Mouse (Mus musculus) small intestine, adult 2 months (tissue): Measurements from ENCODE around the gene Ifna16. TPM values are rescaled to one million over a fixed set of nuclear protein-coding genes. Genes with fewer than 3 reads are reported as not detected.

Experiments used
- H3K27ac ChIP-seq: fragments of 200-500 bp; 2 replicates; pipeline ENCODE4 v1.5.1; 2012; ENCODE audit warnings: low read depth, low read length, control low read depth, inconsistent platforms; ENCODE audit not compliant: insufficient read depth
- H3K27me3 ChIP-seq: fragments of 200-500 bp; 2 replicates; pipeline ENCODE4 v1.6.1; 2012; ENCODE audit warnings: mild to moderate bottlenecking, moderate library complexity, low read length, inconsistent platforms; ENCODE audit not compliant: control insufficient read depth, insufficient read depth
- H3K36me3 ChIP-seq: fragments of 200-500 bp; 2 replicates; pipeline ENCODE4 v1.6.1; 2012; ENCODE audit warnings: mild to moderate bottlenecking, low read length, control low read depth, inconsistent platforms; ENCODE audit not compliant: control insufficient read depth, insufficient read depth
- H3K4me1 ChIP-seq: fragments of 200-500 bp; 2 replicates; pipeline ENCODE4 v1.6.1; 2012; ENCODE audit warnings: low read length, inconsistent platforms, mixed read lengths; ENCODE audit not compliant: control insufficient read depth, insufficient read depth, insufficient read length
- H3K4me3 ChIP-seq: fragments of 200-500 bp; 2 replicates; pipeline ENCODE4 v1.5.1; 2012; ENCODE audit warnings: low read depth, mild to moderate bottlenecking, control low read depth, inconsistent platforms, low read length, moderate library complexity
- CTCF ChIP-seq: fragments of 200-500 bp; IDR thresholded peaks from 2 replicates; pipeline ENCODE4 v1.5.1; 2012; ENCODE audit warnings: low read depth, mild to moderate bottlenecking, control low read depth, inconsistent platforms, low read length, moderate library complexity, mixed read lengths; ENCODE audit not compliant: insufficient replicate concordance, insufficient read length; ENCODE audit errors: extremely low read depth
- POLR2A ChIP-seq: fragments of 200-500 bp; IDR thresholded peaks from 2 replicates; pipeline ENCODE4 v1.6.1; 2012; ENCODE audit warnings: low read depth, mild to moderate bottlenecking, control low read depth, inconsistent platforms, low read length, moderate library complexity
- WGBS: fragments of 180-500 bp; shearing (Covaris S2); methylation state at CpG from one replicate; pipeline ENCODE4 v1.1.7; 2018; 5-methylcytosine and 5-hydroxymethylcytosine counted together
- polyA plus RNA-seq: library from polyadenylated mRNA; depleted of rRNA; stranded (reverse); fragments of >200 nt; gene quantifications from 2 replicates; pipeline ENCODE4 v1.2.3, GENCODE M21; 2012

The Ifna16 gene
- polyA plus RNA-seq, 1 experiment, result not detected

DNA sequence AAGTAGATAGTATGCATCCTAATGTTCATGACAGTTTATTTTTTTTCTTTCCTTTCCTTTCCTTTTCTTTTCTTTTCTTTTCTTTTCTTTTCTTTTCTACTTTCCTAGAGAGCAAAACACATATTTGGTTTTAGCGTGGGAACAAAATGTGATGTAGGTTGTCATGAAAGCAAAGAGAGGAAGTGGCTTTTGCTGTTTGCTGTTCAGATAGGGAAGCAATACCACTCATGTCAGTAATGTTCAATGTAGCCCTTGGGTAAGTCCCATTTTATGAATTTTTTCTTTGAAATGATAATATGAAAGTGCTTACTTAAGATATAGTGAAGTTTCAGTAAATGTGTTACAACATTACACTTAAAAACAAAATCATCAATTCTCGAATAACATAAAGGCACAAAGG is 16.7 kb upstream of the Ifna16 start:
- Histone ChIP-seq H3K27me3 (no peaks in the 10 kb centered on the region), H3K4me3 (no peak overlapping the region), H3K27ac (no peak overlapping the region), H3K36me3 (no peaks in the 10 kb centered on the region), H3K4me1 (no peaks in the 10 kb centered on the region)
- TF ChIP-seq CTCF (no peak), POLR2A (no peak)
- 65% methylated on average over 2 of the region's 2 CpGs for WGBS

DNA sequence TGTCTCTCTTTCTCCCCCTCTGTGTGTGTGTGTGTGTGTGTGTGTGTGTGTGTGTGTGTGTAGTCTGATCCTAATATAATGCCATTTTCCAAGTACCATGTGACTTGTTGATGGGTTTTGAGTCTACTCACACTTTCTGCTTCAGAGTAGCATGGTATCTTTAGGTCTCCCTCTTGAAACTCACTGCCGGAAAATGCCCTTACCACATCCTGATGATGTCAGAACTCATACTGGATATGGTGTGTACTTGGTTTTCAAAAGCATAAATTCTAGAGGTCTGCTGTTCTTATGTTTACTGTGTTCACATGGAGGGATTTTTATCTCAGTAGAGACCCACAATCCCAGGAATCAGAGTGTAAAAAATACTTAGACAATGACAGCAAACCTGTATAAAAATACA is 15.8 kb upstream of the Ifna16 start:
- Histone ChIP-seq H3K27me3 (no peaks in the 10 kb centered on the region), H3K4me1 (no peaks in the 10 kb centered on the region), H3K36me3 (no peaks in the 10 kb centered on the region), H3K27ac (no peak overlapping the region), H3K4me3 (no peak overlapping the region)
- no peak for TF ChIP-seq CTCF
- 63% methylated on average over 1 of the region's 1 CpGs for WGBS

DNA sequence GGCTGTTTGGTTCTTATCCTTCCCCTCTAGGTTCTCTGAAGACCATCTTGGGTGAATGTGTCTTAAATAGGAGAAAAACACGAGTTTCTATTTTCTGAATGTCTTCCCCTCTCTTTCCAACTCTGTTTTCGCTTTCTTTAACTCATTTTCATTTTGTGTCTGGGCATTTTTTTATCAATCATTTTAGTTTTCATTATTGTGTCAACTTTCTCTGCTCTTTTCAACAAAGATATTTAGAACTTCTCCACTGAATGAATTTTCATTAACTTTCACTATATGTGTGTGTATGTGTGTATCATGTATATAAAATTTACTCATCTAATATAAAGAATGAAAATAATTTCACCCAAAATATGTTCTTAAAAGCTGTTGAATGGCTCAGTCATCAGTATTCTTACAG is 14.5 kb upstream of the Ifna16 start, which contains the start of gene Ifnab:
Ifnab (minus strand) TSS at position 101 of the 400 bp plus-strand sequence.
- no peaks in the 10 kb centered on the region for H3K4me1 ChIP-seq
- 62% methylated on average over 2 of the region's 2 CpGs for whole genome bisulfite sequencing
- no peaks in the 10 kb centered on the region for H3K27me3 ChIP-seq
- TF ChIP-seq POLR2A (no peak), CTCF (no peak)
- no peak within 1 kb of the TSS for H3K27ac ChIP-seq
- no peaks in the 10 kb centered on the region for H3K36me3 ChIP-seq
- H3K4me3 ChIP-seq, result no peak within 1 kb of the TSS

DNA sequence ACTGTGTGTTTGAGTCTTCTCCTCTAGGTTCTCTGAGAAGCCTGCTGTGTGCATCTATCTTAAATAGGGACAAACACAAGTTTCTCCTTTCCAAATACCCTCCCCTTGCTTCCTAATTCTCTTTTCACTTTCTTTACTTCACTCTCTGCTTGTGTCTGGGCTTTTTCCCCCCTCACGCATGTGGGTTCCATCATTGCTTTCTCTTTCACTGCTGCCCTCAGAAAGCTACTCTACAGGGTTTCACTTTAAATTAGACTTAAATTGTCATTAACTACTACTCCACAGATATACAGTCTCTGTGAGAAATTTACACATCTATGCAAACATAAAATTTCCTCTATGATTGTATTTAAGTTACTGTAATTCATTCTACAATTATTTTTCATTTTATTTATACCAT is 7.1 kb upstream of the Ifna16 start, which contains the start of gene Ifna2:
Ifna2 (minus strand) TSS at position 101 of the 400 bp plus-strand sequence.
- 68% methylated on average over 1 of the region's 1 CpGs for WGBS

DNA sequence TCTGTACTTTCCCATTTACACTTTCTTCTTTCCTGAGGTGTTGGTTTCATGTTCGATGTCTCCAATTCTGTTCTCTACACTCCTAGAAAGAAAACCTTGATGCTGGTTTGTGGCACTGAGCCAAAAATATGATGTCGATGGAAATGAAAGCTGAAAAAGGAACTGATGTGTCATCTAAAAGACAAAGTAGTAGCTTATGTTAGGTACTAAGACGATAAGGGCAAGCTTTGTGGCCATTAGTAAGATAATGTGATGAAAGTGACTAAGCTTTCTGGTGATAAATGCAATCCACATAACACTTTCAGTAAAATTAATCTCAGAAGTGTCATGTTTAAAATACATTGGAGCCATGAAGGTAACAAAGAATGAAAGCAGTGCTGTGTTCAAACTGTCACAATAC is 4.6 kb upstream of the Ifna16 start:
- Histone ChIP-seq H3K36me3 (no peaks in the 10 kb centered on the region), H3K4me1 (no peaks in the 10 kb centered on the region), H3K27ac (no peak overlapping the region), H3K4me3 (no peak overlapping the region), H3K27me3 (no peaks in the 10 kb centered on the region)
- TF ChIP-seq POLR2A, result no peak
- TF ChIP-seq CTCF, result no peak
- WGBS, result 38% methylated on average over 3 of the region's 3 CpGs

More for the DNA sequence above, 7.1 kb upstream of the Ifna16 start, which contains the start of gene Ifna2:
- Histone ChIP-seq H3K4me1 (no peaks in the 10 kb centered on the region), H3K4me3 (no peak within 1 kb of the TSS), H3K36me3 (no peaks in the 10 kb centered on the region), H3K27ac (no peak within 1 kb of the TSS), H3K27me3 (no peaks in the 10 kb centered on the region)
- TF ChIP-seq CTCF (no peak), POLR2A (no peak)

DNA sequence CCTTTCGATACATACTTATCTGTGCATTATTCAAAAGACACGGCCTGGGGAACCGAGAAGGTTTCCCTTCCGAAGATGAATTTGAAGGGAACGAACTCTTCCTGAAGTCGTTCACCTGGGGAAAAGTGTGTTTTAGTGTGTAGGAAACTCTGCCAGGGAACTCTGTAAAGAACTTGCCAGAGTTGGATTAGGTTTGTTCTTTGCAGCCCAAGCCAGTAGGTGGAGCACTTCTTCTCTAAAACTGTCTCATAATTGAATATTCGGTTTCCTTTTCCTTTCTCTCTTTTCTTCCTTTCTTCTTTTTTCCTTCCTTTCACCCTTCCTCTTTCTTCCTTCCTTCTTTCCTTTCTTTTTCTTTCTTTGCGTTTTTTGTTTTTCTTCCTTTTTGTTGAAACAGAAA is 3.6 kb upstream of the Ifna16 start:
- Histone ChIP-seq H3K4me1 (no peaks in the 10 kb centered on the region), H3K27ac (no peak overlapping the region), H3K27me3 (no peaks in the 10 kb centered on the region), H3K4me3 (no peak overlapping the region), H3K36me3 (no peaks in the 10 kb centered on the region)
- TF ChIP-seq POLR2A (no peak), CTCF (no peak)
- WGBS, result 44% methylated on average over 8 of the region's 8 CpGs

DNA sequence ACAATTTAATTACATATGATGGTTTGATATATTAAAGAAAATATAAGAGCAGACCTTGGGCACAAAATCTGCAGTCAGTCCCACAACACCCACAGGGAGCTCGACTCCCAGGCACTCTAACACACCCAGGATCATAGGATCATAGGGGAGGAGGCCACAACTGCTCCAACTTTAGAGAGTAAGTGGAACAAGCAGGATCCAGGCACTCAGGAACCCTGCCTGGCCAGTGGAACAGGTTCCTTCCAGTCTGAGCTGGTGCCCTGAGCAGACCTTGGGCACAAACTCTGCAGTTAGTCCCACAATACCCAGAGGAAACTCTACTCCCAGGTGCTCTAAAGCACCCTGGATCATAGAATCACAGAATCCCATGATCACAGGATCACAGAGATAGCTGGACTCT is 21.3 kb downstream of the Ifna16 start:
- TF ChIP-seq POLR2A (no peak), CTCF (no peak)
- Histone ChIP-seq H3K27ac (no peak overlapping the region), H3K36me3 (no peaks in the 10 kb centered on the region), H3K27me3 (no peaks in the 10 kb centered on the region), H3K4me3 (no peak overlapping the region), H3K4me1 (no peaks in the 10 kb centered on the region)
- WGBS, result 23% methylated on average over 1 of the region's 1 CpGs

DNA sequence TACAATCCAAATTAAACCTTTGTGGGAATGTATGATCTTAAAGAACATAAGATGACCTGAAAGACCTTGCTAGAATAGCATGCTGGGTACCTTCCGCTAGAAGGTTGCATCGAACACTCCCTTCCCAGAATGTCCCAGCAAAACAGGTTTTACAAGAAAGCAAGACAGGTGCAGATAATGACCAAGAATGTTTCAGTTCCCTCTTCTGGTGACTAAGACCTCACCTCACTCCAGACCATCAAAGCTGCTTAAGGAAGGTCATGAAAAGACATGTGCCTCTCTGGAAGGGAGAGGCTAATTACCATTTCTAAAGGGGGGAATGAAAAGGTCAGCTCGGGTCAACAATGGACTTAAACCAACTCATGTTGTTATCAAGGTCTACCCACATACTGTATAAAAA is 23.1 kb downstream of the Ifna16 start:
- Histone ChIP-seq H3K27ac (no peak overlapping the region), H3K36me3 (no peaks in the 10 kb centered on the region), H3K27me3 (no peaks in the 10 kb centered on the region), H3K4me1 (no peaks in the 10 kb centered on the region), H3K4me3 (no peak overlapping the region)
- no peak for TF ChIP-seq POLR2A
- no peak for TF ChIP-seq CTCF
- WGBS, result 45% methylated on average over 3 of the region's 3 CpGs
